14 mouse cellular contexts compared by ENCODE assay signal in genomic region chr15:102091063-102091679, GRCm38 (mm10). TPM values are rescaled to one million over a fixed set of nuclear protein-coding genes. Genes with fewer than 3 reads are reported as not detected.
A peak's percentile ranks its signal among the peaks of the same experiment; 100 is the strongest.
DNase-seq lines count a peak whose midpoint lies in the region; ATAC-seq and TF ChIP-seq lines count a peak whose summit lies in the region.
"Had no signal": no experiment of that assay in that cellular context is flagged by ENCODE, and none has a peak within 500 bp of the region (broad histone marks: within the 10 kb centered on the region; RNA-seq: fewer than 3 reads in every experiment).

No protein-coding gene starts in this region.

- H3K27me3 ChIP-seq in midbrain, embryonic 11.5 days (ENCODE audit: control insufficient read depth, insufficient read depth, low read length) = no peaks in the 10 kb centered on the region
- no peaks in the 10 kb centered on the region for H3K27me3 ChIP-seq in midbrain, embryonic 10.5 days (ENCODE audit: low read depth, poor library complexity, severe bottlenecking)
- H3K27me3 ChIP-seq in cerebellum, adult 2 months (ENCODE audit: control insufficient read depth, insufficient read depth, low read length) = no peaks in the 10 kb centered on the region
- H3K27me3 ChIP-seq: embryonic facial prominence, embryonic 15.5 days; limb, embryonic 12.5 days had no signal

- 92% methylated on average over 12 of the region's 12 CpGs for WGBS in midbrain, embryonic 11.5 days
- 92% methylated on average over 12 of the region's 12 CpGs for WGBS in midbrain, embryonic 10.5 days
- WGBS in cerebellum, adult 2 months = 87% methylated on average over 12 of the region's 12 CpGs

- no peak overlapping the region for H3K4me2 ChIP-seq in midbrain, embryonic 11.5 days
- H3K4me2 ChIP-seq: embryonic facial prominence, embryonic 15.5 days; limb, embryonic 12.5 days had no signal

- no peak for TF ChIP-seq CTCF in cerebellum, adult 2 months (IDR thresholded peaks at IDR 0.05; ENCODE audit: borderline replicate concordance, insufficient read depth, low read depth, low read length)

- TF ChIP-seq POLR2A in cerebellum, adult 2 months (IDR thresholded peaks at IDR 0.05; ENCODE audit: borderline replicate concordance, insufficient read depth, low read length) = no peak

- no peaks in the 10 kb centered on the region for H3K4me1 ChIP-seq in midbrain, embryonic 11.5 days (ENCODE audit: control insufficient read depth, insufficient read depth, low read length)
- no peaks in the 10 kb centered on the region for H3K4me1 ChIP-seq in midbrain, embryonic 10.5 days
- H3K4me1 ChIP-seq in cerebellum, adult 2 months (ENCODE audit: control insufficient read depth, insufficient read depth, low read length) = no peaks in the 10 kb centered on the region
- H3K4me1 ChIP-seq: embryonic facial prominence, embryonic 15.5 days; limb, embryonic 12.5 days had no signal

- H3K36me3 ChIP-seq in midbrain, embryonic 11.5 days (ENCODE audit: control insufficient read depth, insufficient read depth, low read length) = peaks cover 53% of the 10 kb centered on the region
- peaks cover 100% of the 10 kb centered on the region for H3K36me3 ChIP-seq in midbrain, embryonic 10.5 days

- no peak overlapping the region for H3K27ac ChIP-seq in midbrain, embryonic 11.5 days (ENCODE audit: low read depth, low read length)
- H3K27ac ChIP-seq in midbrain, embryonic 10.5 days (replicated peaks) = no peak overlapping the region
- no peak overlapping the region for H3K27ac ChIP-seq in cerebellum, adult 2 months (ENCODE audit: insufficient read depth, low read length)
- H3K27ac ChIP-seq: embryonic facial prominence, embryonic 15.5 days; limb, embryonic 12.5 days had no signal

- ATAC-seq in midbrain, embryonic 11.5 days (ENCODE audit: low FRiP score) = no peak
- ATAC-seq in neutrophil, adult 5-6 weeks (ENCODE audit: extremely low read depth, insufficient number of reproducible peaks, low FRiP score, poor library complexity, severe bottlenecking) = peak; percentile 43; the same call in 1 of the 2 replicates

- DNase-seq in midbrain, embryonic 11.5 days (ENCODE audit: low spot score, missing footprints) = peak; percentile 81
- no peak for DNase-seq in midbrain, embryonic 10.5 days (ENCODE audit: low spot score)
- peak; percentile 39 to 59 for DNase-seq in adrenal gland, adult 18-20 months (ENCODE audit: low spot score in 2 of 2)
- peak; percentile 67 for DNase-seq in fibroblast of lung, adult 2 months (ENCODE audit: low read depth)
- DNase-seq in cerebellum, adult 2 months = no peak
- DNase-seq in left cerebral cortex, adult 8-10 months (ENCODE audit: low spot score in 2 of 2) = no peak
- no peak for DNase-seq in right cerebral cortex, adult 18-20 months
- DNase-seq: cerebellum, postnatal 10 days; kidney, adult 2 months; lung, postnatal 14 days; thymus, adult 18-20 months had no signal

- H3K4me3 ChIP-seq in midbrain, embryonic 11.5 days (ENCODE audit: low read depth, low read length) = no peak overlapping the region
- H3K4me3 ChIP-seq in midbrain, embryonic 10.5 days = no peak overlapping the region
- no peak overlapping the region for H3K4me3 ChIP-seq in cerebellum, adult 2 months (replicated peaks; ENCODE audit: insufficient read depth, low read depth, low read length)
- H3K4me3 ChIP-seq: embryonic facial prominence, embryonic 15.5 days; limb, embryonic 12.5 days had no signal

- H3K9me3 ChIP-seq in midbrain, embryonic 11.5 days (ENCODE audit: control insufficient read depth, low read length) = no peaks in the 10 kb centered on the region
- no peaks in the 10 kb centered on the region for H3K9me3 ChIP-seq in midbrain, embryonic 10.5 days (replicated peaks)
- H3K9me3 ChIP-seq: embryonic facial prominence, embryonic 15.5 days; limb, embryonic 12.5 days had no signal

- H3K9ac ChIP-seq in midbrain, embryonic 11.5 days (ENCODE audit: low read length) = no peak overlapping the region
- H3K9ac ChIP-seq: embryonic facial prominence, embryonic 15.5 days; limb, embryonic 12.5 days had no signal

RNA-seq across cellular contexts. Expression of gene Tns2, which starts 9.0 kb away (rescaled TPM):
- polyA plus RNA-seq in midbrain, embryonic 11.5 days (2014; fragmentation: Nextera tagmentation; extraction: Ambion mirVana) = 7.5 TPM in 2 replicates
- polyA plus RNA-seq in midbrain, embryonic 10.5 days (2016; fragmentation: Nextera tagmentation; extraction: Ambion mirVana) = 8.9 and 9.4 TPM in 2 replicates
- total RNA-seq in adrenal gland, adult 18-20 months (2021) = 10 to 100 TPM; 76.9 to 89.5 TPM
- total RNA-seq in neutrophil, adult 5-6 weeks (2017) = 0.70 TPM in 1 of 2 replicates, not detected in the other
- polyA plus RNA-seq in cerebellum, adult 2 months (2012; rRNA removed) = 33.6 and 33.7 TPM in 2 replicates
- total RNA-seq in left cerebral cortex, adult 8-10 months (2022) = 10 to 100 TPM; 23.3 to 29.5 (median 24.3) TPM

RNA-seq across cellular contexts. Expression of gene Eif4b, which starts 17.6 kb away (rescaled TPM):
- polyA plus RNA-seq in midbrain, embryonic 11.5 days (2014; fragmentation: Nextera tagmentation; extraction: Ambion mirVana) = 106 and 107 TPM in 2 replicates
- polyA plus RNA-seq in midbrain, embryonic 10.5 days (2016; fragmentation: Nextera tagmentation; extraction: Ambion mirVana) = 113 and 125 TPM in 2 replicates
- total RNA-seq in adrenal gland, adult 18-20 months (2021) = 100 to 1,000 TPM; 197 to 252 TPM
- 186 and 190 TPM in 2 replicates for total RNA-seq in neutrophil, adult 5-6 weeks (2017)
- polyA plus RNA-seq in cerebellum, adult 2 months (2012; rRNA removed) = 114 TPM in 2 replicates
- total RNA-seq in left cerebral cortex, adult 8-10 months (2022) = 100 to 1,000 TPM; 191 to 203 (median 200) TPM

RNA-seq across cellular contexts. Expression of gene Spryd3, which starts 44.9 kb away (rescaled TPM):
- polyA plus RNA-seq in midbrain, embryonic 11.5 days (2014; fragmentation: Nextera tagmentation; extraction: Ambion mirVana) = 9.8 and 10.5 TPM in 2 replicates
- 13.7 and 15.5 TPM in 2 replicates for polyA plus RNA-seq in midbrain, embryonic 10.5 days (2016; fragmentation: Nextera tagmentation; extraction: Ambion mirVana)
- total RNA-seq in adrenal gland, adult 18-20 months (2021) = 10 to 100 TPM; 33.0 to 36.9 TPM
- total RNA-seq in neutrophil, adult 5-6 weeks (2017) = 47.0 and 56.1 TPM in 2 replicates
- polyA plus RNA-seq in cerebellum, adult 2 months (2012; rRNA removed) = 159 and 161 TPM in 2 replicates
- total RNA-seq in left cerebral cortex, adult 8-10 months (2022) = 100 to 1,000 TPM; 147 to 167 (median 161) TPM

RNA-seq across cellular contexts. Expression of gene Igfbp6, which starts 53.0 kb away (rescaled TPM):
- 0.34 and 0.40 TPM in 2 replicates for polyA plus RNA-seq in midbrain, embryonic 11.5 days (2014; fragmentation: Nextera tagmentation; extraction: Ambion mirVana)
- polyA plus RNA-seq in midbrain, embryonic 10.5 days (2016; fragmentation: Nextera tagmentation; extraction: Ambion mirVana) = 0.32 and 0.38 TPM in 2 replicates
- 10 to 100 TPM; 45.1 to 66.2 TPM for total RNA-seq in adrenal gland, adult 18-20 months (2021)
- 4.7 and 6.5 TPM in 2 replicates for total RNA-seq in neutrophil, adult 5-6 weeks (2017)
- polyA plus RNA-seq in cerebellum, adult 2 months (2012; rRNA removed) = 15.0 and 18.7 TPM in 2 replicates
- 10 to 100 TPM; 42.4 to 49.5 (median 45.5) TPM for total RNA-seq in left cerebral cortex, adult 8-10 months (2022)

RNA-seq across cellular contexts. Expression of gene Soat2, which starts 59.2 kb away (rescaled TPM):
- not detected in 2 replicates for polyA plus RNA-seq in midbrain, embryonic 11.5 days (2014; fragmentation: Nextera tagmentation; extraction: Ambion mirVana)
- 0.14 and 0.20 TPM in 2 replicates for polyA plus RNA-seq in midbrain, embryonic 10.5 days (2016; fragmentation: Nextera tagmentation; extraction: Ambion mirVana)
- under 1 TPM; 0.26 to 0.56 TPM for total RNA-seq in adrenal gland, adult 18-20 months (2021)
- total RNA-seq in neutrophil, adult 5-6 weeks (2017) = 13.3 and 14.4 TPM in 2 replicates
- polyA plus RNA-seq in cerebellum, adult 2 months (2012; rRNA removed) = 0.08 TPM in 1 of 2 replicates, not detected in the other
- total RNA-seq in left cerebral cortex, adult 8-10 months (2022) = under 1 TPM in 2 of 4 experiments, not detected in 2; 0.26 to 0.27 TPM
- polyA plus RNA-seq: limb, embryonic 12.5 days had no signal

Comparison
In these comparisons a context has a peak if more than half of its experiments do, and no peak if none do; other contexts are left out.
1. DNase-seq: peak in midbrain, embryonic 11.5 days (single experiment), adrenal gland, adult 18-20 months (2 of 2) and fibroblast of lung, adult 2 months (single experiment); none in midbrain, embryonic 10.5 days (single experiment), cerebellum, adult 2 months (0 of 2), left cerebral cortex, adult 8-10 months (0 of 2) and right cerebral cortex, adult 18-20 months (single experiment).
2. RNA of gene Tns2, which starts 9.0 kb away (total RNA-seq): 76.9 to 89.5 TPM in adrenal gland, adult 18-20 months and 23.3 to 29.5 TPM in left cerebral cortex, adult 8-10 months; 0.70 TPM in neutrophil, adult 5-6 weeks; every median in the first group is over 10 times any median in the second.